Mouse (Mus musculus): Measurements from ENCODE around the gene Foxd4. TPM values are rescaled to one million over a fixed set of nuclear protein-coding genes. Genes with fewer than 3 reads are reported as not detected.

Gene Foxd4
- total RNA-seq, 2 experiments from 2014 or later, result not detected

- ATAC-seq (replicated peaks; ENCODE audit: low FRiP score, poor library complexity, severe bottlenecking), result no peak
Observed at GRCm38 (mm10) chr19:24881237-24881636, 19.8 kb downstream of the Foxd4 start.

GRCm38 (mm10) chr19:24875129-24875870 is 25.7 kb downstream of the Foxd4 start, which contains the start of gene Gm10053:
Gene Gm10053 (plus strand): TSS chr19:24875686.
- peak; percentile 99 for ATAC-seq (replicated peaks; ENCODE audit: low FRiP score, poor library complexity, severe bottlenecking)

DNA sequence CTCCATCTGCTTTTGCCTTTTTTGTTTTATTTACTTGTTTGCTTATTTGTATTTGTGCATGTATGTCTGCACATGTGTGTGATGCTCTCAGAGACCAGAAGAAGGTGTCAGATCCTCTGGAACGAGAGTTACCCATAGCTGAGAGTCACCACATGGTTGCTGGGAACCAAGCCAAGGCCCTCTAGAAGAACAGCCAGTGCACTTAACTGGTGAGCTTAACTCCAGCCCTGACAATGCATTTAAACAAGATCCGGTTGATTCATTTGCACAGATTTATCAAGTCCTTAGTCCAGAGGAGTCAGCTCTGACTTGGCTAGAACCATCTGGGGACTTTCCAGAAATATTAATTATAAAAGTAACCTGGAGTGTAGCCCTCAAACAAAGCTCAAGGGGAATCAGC is 27.1 kb downstream of the Foxd4 start:
- no peak for ATAC-seq (replicated peaks; ENCODE audit: low FRiP score, poor library complexity, severe bottlenecking)

DNA sequence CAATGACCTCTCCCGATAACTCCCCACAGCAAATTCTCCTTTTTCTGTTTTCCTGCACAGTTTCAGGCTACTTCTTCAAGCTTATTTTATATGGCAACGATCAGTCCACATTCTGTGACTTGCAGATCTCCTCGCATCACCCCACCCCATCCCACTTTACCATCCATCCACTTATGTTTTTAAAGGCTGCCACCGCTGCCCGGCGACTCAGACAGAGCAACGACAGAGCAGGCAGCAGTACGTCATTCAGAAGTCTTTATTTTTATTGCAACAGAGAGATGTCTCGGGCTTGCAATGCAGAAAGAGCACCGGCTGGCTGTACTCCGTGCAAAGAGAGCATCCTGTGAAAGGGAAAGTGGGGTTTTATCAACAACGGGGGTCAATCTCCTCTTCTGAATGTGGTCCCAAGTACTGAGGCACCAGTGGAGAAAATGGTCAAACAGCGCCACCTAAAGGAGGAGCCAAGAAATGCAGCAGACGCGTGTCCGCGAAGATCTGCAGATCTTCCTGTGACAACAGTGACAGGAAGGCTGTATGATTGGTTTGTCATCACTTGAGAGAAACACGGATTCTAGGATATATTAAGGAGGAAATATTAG is 29.9 kb downstream of the Foxd4 start:
- no peak for ATAC-seq (replicated peaks; ENCODE audit: low FRiP score, poor library complexity, severe bottlenecking)

- no peak for ATAC-seq (replicated peaks; ENCODE audit: low FRiP score, poor library complexity, severe bottlenecking)
Observed at GRCm38 (mm10) chr19:24865436-24865835, 35.6 kb downstream of the Foxd4 start.

DNA sequence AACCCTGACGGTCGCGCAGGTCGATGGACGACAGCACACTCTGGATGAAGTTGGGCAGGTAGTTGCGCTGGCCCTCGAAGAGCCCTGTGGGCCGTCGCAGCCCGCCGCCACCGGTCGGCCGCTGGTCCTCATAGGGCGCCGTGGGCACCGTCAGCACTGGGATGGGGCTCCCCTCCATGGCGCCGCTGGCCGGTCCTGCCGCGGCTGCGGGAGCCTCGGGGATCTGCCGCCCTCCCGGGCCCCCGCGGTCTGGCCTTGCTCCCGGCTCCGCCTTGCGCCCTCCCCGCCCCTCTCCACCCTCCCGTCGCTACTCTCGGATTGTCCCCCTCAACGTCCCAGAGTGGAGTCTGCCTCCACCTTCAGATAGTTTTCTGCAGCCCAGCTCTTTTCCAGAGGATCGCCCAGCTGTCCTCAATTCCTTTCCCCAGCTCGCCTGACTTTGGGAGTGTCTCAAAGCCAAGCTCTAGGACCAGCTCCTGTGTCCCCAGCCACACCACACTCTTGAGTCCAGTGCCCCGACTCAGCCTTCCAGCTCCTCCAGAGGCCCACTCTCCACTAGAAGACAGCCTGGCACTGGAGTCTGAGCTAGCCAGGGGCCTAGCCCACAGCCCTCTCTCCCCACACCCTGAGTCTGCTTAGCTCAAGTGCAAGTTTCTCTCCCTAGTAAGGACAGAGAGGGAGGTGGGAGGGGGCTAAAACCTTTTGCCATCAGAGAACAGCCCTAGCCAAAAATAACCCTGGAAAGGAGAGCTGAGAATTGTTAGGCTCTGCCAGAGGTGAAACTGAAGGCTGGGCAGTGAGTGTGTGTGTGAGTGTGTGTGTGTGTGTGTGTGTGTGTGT is 39.2 kb downstream of the Foxd4 start, which contains the start of gene Pgm5:
TSS of gene Pgm5 (minus strand) at position 244 of the 840 bp plus-strand sequence.
- ATAC-seq (replicated peaks; ENCODE audit: low FRiP score, poor library complexity, severe bottlenecking), result no peak

DNA sequence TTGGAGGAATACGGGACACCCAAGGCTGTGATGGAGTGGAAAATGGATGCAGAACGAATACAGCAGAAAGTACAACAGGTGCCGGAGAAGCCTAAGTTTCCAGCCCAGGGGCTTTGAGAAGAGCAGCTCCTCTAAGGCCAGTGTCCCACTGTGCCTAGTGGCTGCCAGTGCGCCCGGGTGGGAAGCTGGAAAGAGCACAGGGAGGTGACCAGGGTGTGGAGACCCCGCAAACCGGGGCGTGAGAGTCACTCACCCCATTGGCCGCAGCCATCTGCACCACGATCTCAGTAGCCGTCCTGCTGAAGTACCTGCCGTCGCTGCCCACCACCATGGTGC is 39.8 kb downstream of the Foxd4 start:
- ATAC-seq (replicated peaks; ENCODE audit: low FRiP score, poor library complexity, severe bottlenecking), result no peak

DNA sequence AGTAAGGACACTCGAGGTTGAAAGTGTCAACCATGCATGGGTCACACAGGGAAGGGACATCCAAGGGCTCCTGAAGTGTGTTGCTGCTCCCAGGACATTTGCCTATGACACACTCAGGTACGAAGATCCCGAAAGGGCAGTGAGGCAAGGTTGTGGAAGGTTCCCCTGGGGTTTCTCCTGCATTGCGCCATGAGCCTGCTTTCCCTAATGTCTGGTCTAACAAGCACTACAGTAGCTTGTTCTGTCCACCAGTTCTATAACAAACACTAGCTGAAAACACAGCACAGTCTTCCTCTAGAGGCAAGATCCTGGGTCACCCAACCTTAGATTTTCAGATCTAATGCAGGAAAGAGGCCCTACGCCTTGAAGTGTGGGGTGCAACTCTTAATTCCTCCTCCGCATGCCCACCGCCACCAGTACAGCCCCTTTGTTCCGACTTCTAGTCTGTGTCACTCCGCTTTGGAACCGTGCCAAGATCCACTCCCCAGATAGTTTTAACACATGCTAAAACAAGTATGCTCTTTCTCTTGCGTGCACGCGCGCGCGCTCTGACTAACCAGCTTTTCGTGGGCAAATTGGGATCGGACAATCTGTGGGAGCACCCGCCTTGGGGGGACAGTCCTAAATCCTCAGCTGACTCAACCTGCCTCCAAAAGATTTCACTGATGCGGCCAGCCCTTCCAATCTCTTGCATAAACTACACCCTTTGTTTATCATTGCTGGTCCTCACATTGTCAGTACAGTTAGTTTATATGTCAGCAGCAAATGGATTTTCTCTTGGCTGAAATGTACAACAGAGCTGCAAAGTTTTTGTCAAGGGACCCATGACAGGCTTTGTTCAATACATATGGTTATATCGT is 49.3 kb downstream of the Foxd4 start:
- ATAC-seq (replicated peaks; ENCODE audit: low FRiP score, poor library complexity, severe bottlenecking), result no peak

Other genes starting within 250 kb of the Foxd4 start
- not detected in 2 replicates for gene Tmem252, start 227.2 kb downstream of the Foxd4 start, total RNA-seq (2015; ENCODE audit: low replicate concordance)
- gene Tmem252, start 227.2 kb downstream of the Foxd4 start, total RNA-seq (2017; ENCODE audit: low replicate concordance), result not detected in 2 replicates
- gene Pgm5, start 39.3 kb downstream of the Foxd4 start, total RNA-seq (2015; ENCODE audit: low replicate concordance), result 0.84 TPM in 1 of 2 replicates, not detected in the other
- not detected in 2 replicates for gene Pgm5, start 39.3 kb downstream of the Foxd4 start, total RNA-seq (2017; ENCODE audit: low replicate concordance)
- gene Gm10053, start 25.5 kb downstream of the Foxd4 start, total RNA-seq (2015; ENCODE audit: low replicate concordance), result 45.9 and 72.7 TPM in 2 replicates
- 11.7 and 18.5 TPM in 2 replicates for gene Gm10053, start 25.5 kb downstream of the Foxd4 start, total RNA-seq (2017; ENCODE audit: low replicate concordance)
- gene Cbwd1, start 60.4 kb upstream of the Foxd4 start, total RNA-seq (2015; ENCODE audit: low replicate concordance), result 1.5 and 14.4 TPM in 2 replicates
- 6.2 and 12.4 TPM in 2 replicates for gene Cbwd1, start 60.4 kb upstream of the Foxd4 start, total RNA-seq (2017; ENCODE audit: low replicate concordance)
- gene Dock8, start 98.3 kb upstream of the Foxd4 start, total RNA-seq (2015; ENCODE audit: low replicate concordance), result 31.9 and 33.2 TPM in 2 replicates
- gene Dock8, start 98.3 kb upstream of the Foxd4 start, total RNA-seq (2017; ENCODE audit: low replicate concordance), result 14.4 and 22.0 TPM in 2 replicates

All from erythroblast, adult 5-6 weeks (primary cell).